Mouse (Mus musculus) naive thymus-derived CD4-positive, alpha-beta T cell, adult 5 months (primary cell): Measurements from ENCODE around the gene Spns1. TPM values are rescaled to one million over a fixed set of nuclear protein-coding genes. Genes with fewer than 3 reads are reported as not detected.

Source experiments
- polyA plus RNA-seq: library from polyadenylated mRNA; unstranded; fragments of 100-300 nt; shearing (Covaris generic); gene quantifications from one replicate; pipeline ENCODE4 v1.2.1, GENCODE M21; 2017

The Spns1 gene
- 56.7 TPM for polyA plus RNA-seq

GRCm38 (mm10) chr7:126377278-126378158, at the start of gene Spns1:
TSS of gene Spns1 (minus strand) at chr7:126377450.

GRCm38 (mm10) chr7:126414725-126415124, 37.5 kb upstream of the Spns1 start, which contains the start of gene Cd19:
TSS of gene Cd19 (minus strand) at chr7:126414889.

GRCm38 (mm10) chr7:126396298-126397119, 19.3 kb upstream of the Spns1 start, which contains the start of gene Nfatc2ip:
TSS of gene Nfatc2ip (minus strand) at chr7:126396737.

GRCm38 (mm10) chr7:126369393-126369792, 7.9 kb downstream of the Spns1 start, which contains the start of gene Lat:
TSS of gene Lat (minus strand) at chr7:126369570.

Other genes with a start within 250 kb of the Spns1 start
- gene Xpo6, start 176.9 kb downstream of the Spns1 start, polyA plus RNA-seq = 219 TPM
- 31.3 TPM for gene Sbk1, start 104.8 kb downstream of the Spns1 start, polyA plus RNA-seq
- 696 TPM for gene Lat, start 7.9 kb downstream of the Spns1 start, polyA plus RNA-seq
- gene Nfatc2ip, start 19.3 kb upstream of the Spns1 start, polyA plus RNA-seq = 7.3 TPM
- not detected for gene Cd19, start 37.4 kb upstream of the Spns1 start, polyA plus RNA-seq
- gene Rabep2, start 51.3 kb upstream of the Spns1 start, polyA plus RNA-seq = 35.8 TPM
- gene Atp2a1, start 85.7 kb upstream of the Spns1 start, polyA plus RNA-seq = 0.47 TPM
- gene Sh2b1, start 98.0 kb upstream of the Spns1 start, polyA plus RNA-seq = 28.4 TPM
- 50.0 TPM for gene Tufm, start 109.9 kb upstream of the Spns1 start, polyA plus RNA-seq
- 109 TPM for gene Atxn2l, start 126.0 kb upstream of the Spns1 start, polyA plus RNA-seq
- 166 TPM for gene Eif3c, start 189.0 kb upstream of the Spns1 start, polyA plus RNA-seq
- 1.1 TPM for gene Apobr, start 207.5 kb upstream of the Spns1 start, polyA plus RNA-seq
- gene Cln3, start 208.4 kb upstream of the Spns1 start, polyA plus RNA-seq = 54.1 TPM
- gene Il27, start 217.5 kb upstream of the Spns1 start, polyA plus RNA-seq = not detected